Mouse (Mus musculus): Measurements from ENCODE around the gene Flrt1.

GRCm38 (mm10) chr19:7135525-7135924, 30.0 kb upstream of the Flrt1 start:
- TF ChIP-seq CTCF (IDR thresholded peaks at IDR 0.05; ENCODE audit: control insufficient read depth, insufficient read depth, low read length) (no peak), POLR2A (IDR thresholded peaks at IDR 0.05; ENCODE audit: borderline replicate concordance, control insufficient read depth, low read depth, low read length) (no peak)

All from bone marrow, adult 2 months (tissue).